8 mouse cellular contexts compared by ENCODE assay signal in genomic region chr5:33723019-33723640, GRCm38 (mm10). TPM values are rescaled to one million over a fixed set of nuclear protein-coding genes. Genes with fewer than 3 reads are reported as not detected.
DNase-seq lines count a peak whose midpoint lies in the region; ATAC-seq and TF ChIP-seq lines count a peak whose summit lies in the region.

No protein-coding gene starts in this region.

- peak overlapping the region; percentile 98 for H3K4me2 ChIP-seq in heart, embryonic 16.5 days (ENCODE audit: low read depth, low read length)
- peak overlapping the region; percentile 98 for H3K4me2 ChIP-seq in limb, embryonic 13.5 days (replicated peaks)
- peak overlapping the region; percentile 95 for H3K4me2 ChIP-seq in neural tube, embryonic 11.5 days (ENCODE audit: low read depth)

- TF ChIP-seq CTCF in cerebellum, adult 2 months (IDR thresholded peaks at IDR 0.05; ENCODE audit: borderline replicate concordance, insufficient read depth, low read depth, low read length), result no peak

- ATAC-seq in heart, embryonic 16.5 days (replicated peaks; ENCODE audit: extremely low read depth, insufficient read depth, low FRiP score), result no peak
- ATAC-seq in limb, embryonic 13.5 days (ENCODE audit: low FRiP score, low read depth), result no peak
- peak; percentile 21; the same call in 1 of the 2 replicates for ATAC-seq in neural tube, embryonic 11.5 days (ENCODE audit: insufficient read depth, low FRiP score, low TSS enrichment)

- peaks cover 8% of the 10 kb centered on the region; the same call in 1 of the 2 replicates for H3K27me3 ChIP-seq in cerebellum, adult 2 months (ENCODE audit: control insufficient read depth, insufficient read depth, low read length)
- H3K27me3 ChIP-seq in heart, embryonic 16.5 days (ENCODE audit: control insufficient read depth, insufficient read depth, low read length), result peaks cover 25% of the 10 kb centered on the region
- peaks cover 60% of the 10 kb centered on the region for H3K27me3 ChIP-seq in limb, embryonic 13.5 days
- H3K27me3 ChIP-seq in neural tube, embryonic 11.5 days (ENCODE audit: control insufficient read depth, insufficient read depth, low read length), result peaks cover 13% of the 10 kb centered on the region; the same call in 1 of the 2 replicates

- peak overlapping the region; percentile 73 for H3K9ac ChIP-seq in heart, embryonic 16.5 days (ENCODE audit: low read length)
- H3K9ac ChIP-seq in limb, embryonic 13.5 days, result peak overlapping the region; percentile 90
- peak overlapping the region; percentile 91 for H3K9ac ChIP-seq in neural tube, embryonic 11.5 days (ENCODE audit: low read length)

- H3K27ac ChIP-seq in cerebellum, adult 2 months (ENCODE audit: insufficient read depth, low read length), result no peak overlapping the region
- no peak overlapping the region for H3K27ac ChIP-seq in heart, embryonic 16.5 days (ENCODE audit: low read length)
- H3K27ac ChIP-seq in limb, embryonic 13.5 days, result peak overlapping the region; percentile 84
- H3K27ac ChIP-seq in neural tube, embryonic 11.5 days (ENCODE audit: low read depth, low read length), result peak overlapping the region; percentile 85

- no peaks in the 10 kb centered on the region for H3K4me1 ChIP-seq in cerebellum, adult 2 months (ENCODE audit: control insufficient read depth, insufficient read depth, low read length)
- peaks cover 14% of the 10 kb centered on the region for H3K4me1 ChIP-seq in heart, embryonic 16.5 days (ENCODE audit: control insufficient read depth, insufficient read depth, low read length)
- peaks cover 41% of the 10 kb centered on the region for H3K4me1 ChIP-seq in limb, embryonic 13.5 days
- peaks cover 24% of the 10 kb centered on the region for H3K4me1 ChIP-seq in neural tube, embryonic 11.5 days (ENCODE audit: control insufficient read depth, insufficient read depth, low read length)

- H3K36me3 ChIP-seq in heart, embryonic 16.5 days (ENCODE audit: control insufficient read depth, insufficient read depth), result no peaks in the 10 kb centered on the region
- peaks cover 9% of the 10 kb centered on the region; the same call in 1 of the 2 replicates for H3K36me3 ChIP-seq in limb, embryonic 13.5 days
- peaks cover 2% of the 10 kb centered on the region; the same call in 1 of the 2 replicates for H3K36me3 ChIP-seq in neural tube, embryonic 11.5 days (ENCODE audit: control insufficient read depth, insufficient read depth, low read length)

- peak overlapping the region; percentile 47 for H3K4me3 ChIP-seq in cerebellum, adult 2 months (replicated peaks; ENCODE audit: insufficient read depth, low read depth, low read length)
- H3K4me3 ChIP-seq in heart, embryonic 16.5 days (ENCODE audit: low read length), result peak overlapping the region; percentile 60
- peak overlapping the region; percentile 81 for H3K4me3 ChIP-seq in limb, embryonic 13.5 days
- H3K4me3 ChIP-seq in neural tube, embryonic 11.5 days (ENCODE audit: low read depth, low read length), result peak overlapping the region; percentile 90

- H3K9me3 ChIP-seq in heart, embryonic 16.5 days (replicated peaks; ENCODE audit: control insufficient read depth, low read length), result no peaks in the 10 kb centered on the region
- H3K9me3 ChIP-seq in limb, embryonic 13.5 days, result no peaks in the 10 kb centered on the region
- no peaks in the 10 kb centered on the region for H3K9me3 ChIP-seq in neural tube, embryonic 11.5 days (ENCODE audit: control insufficient read depth, low read length)

- DNase-seq in cerebellum, adult 2 months, result no peak
- DNase-seq in cerebellum, adult 8-10 months, result no peak
- DNase-seq in ZHBTc4 (ENCODE audit: low read depth, low spot score), result peak; percentile 50
- DNase-seq in neural tube, embryonic 11.5 days (ENCODE audit: low spot score), result peak; percentile 61
- no peak for DNase-seq in cerebellum, adult 9-11 months
- DNase-seq in left cerebral cortex, adult 11 months (ENCODE audit: low spot score), result no peak

- no peak for TF ChIP-seq POLR2A in cerebellum, adult 2 months (IDR thresholded peaks at IDR 0.05; ENCODE audit: borderline replicate concordance, insufficient read depth, low read length)

- 1% methylated on average over 61 of the region's 61 CpGs for WGBS in cerebellum, adult 2 months
- WGBS in heart, embryonic 16.5 days, result 1% methylated on average over 61 of the region's 61 CpGs
- WGBS in limb, embryonic 13.5 days, result under 1% methylated on average over 61 of the region's 61 CpGs
- under 1% methylated on average over 55 of the region's 61 CpGs for WGBS in neural tube, embryonic 11.5 days

RNA-seq across cellular contexts. Expression of gene Fgfr3, which starts 1.7 kb away (rescaled TPM):
- 128 and 147 TPM in 2 replicates for polyA plus RNA-seq in cerebellum, adult 2 months (2012; rRNA removed)
- polyA plus RNA-seq in heart, embryonic 16.5 days (2015; fragmentation: Nextera tagmentation; extraction: Ambion mirVana), result 3.9 and 8.8 TPM in 2 replicates
- polyA plus RNA-seq in limb, embryonic 13.5 days (2015; fragmentation: Nextera tagmentation; extraction: Ambion mirVana), result 39.1 and 40.7 TPM in 2 replicates
- polyA plus RNA-seq in neural tube, embryonic 11.5 days (2014; fragmentation: Nextera tagmentation; extraction: Ambion mirVana), result 61.3 and 72.0 TPM in 2 replicates

RNA-seq across cellular contexts. Expression of gene Letm1, which starts 59.5 kb away (rescaled TPM):
- polyA plus RNA-seq in cerebellum, adult 2 months (2012; rRNA removed), result 69.9 and 72.4 TPM in 2 replicates
- polyA plus RNA-seq in heart, embryonic 16.5 days (2015; fragmentation: Nextera tagmentation; extraction: Ambion mirVana), result 45.8 and 52.4 TPM in 2 replicates
- 43.6 and 48.2 TPM in 2 replicates for polyA plus RNA-seq in limb, embryonic 13.5 days (2015; fragmentation: Nextera tagmentation; extraction: Ambion mirVana)
- 51.0 and 54.6 TPM in 2 replicates for polyA plus RNA-seq in neural tube, embryonic 11.5 days (2014; fragmentation: Nextera tagmentation; extraction: Ambion mirVana)

Comparison
In these comparisons a context has a peak if more than half of its experiments do, and no peak if none do; other contexts are left out.
1. DNase-seq: peak in ZHBTc4 (single experiment) and neural tube, embryonic 11.5 days (single experiment); none in cerebellum, adult 2 months (0 of 2), cerebellum, adult 8-10 months (single experiment), cerebellum, adult 9-11 months (single experiment) and left cerebral cortex, adult 11 months (single experiment).
2. H3K27ac ChIP-seq: peak in limb, embryonic 13.5 days (single experiment) and neural tube, embryonic 11.5 days (single experiment); none in cerebellum, adult 2 months (single experiment) and heart, embryonic 16.5 days (single experiment).
3. Peak in every context shown above with its lines, with median percentiles within 50 percentile points of each other: H3K4me3 ChIP-seq, H3K4me2 ChIP-seq and H3K9ac ChIP-seq.